Mouse (Mus musculus) heart, embryonic 10.5 days (tissue): ENCODE measurements around the gene Cgnl1. TPM values are rescaled to one million over a fixed set of nuclear protein-coding genes. Genes with fewer than 3 reads are reported as not detected.

Source experiments
- DNase-seq: peaks from one replicate; pipeline ENCODE4 v3.0.0-alpha.2; 2017; ENCODE audit warnings: low spot score
- H3K27ac ChIP-seq: fragments of 300-500 bp; sonication (generic); 2 replicates; pipeline ENCODE4 v1.5.1; 2016; ENCODE audit warnings: mild to moderate bottlenecking
- H3K27me3 ChIP-seq: fragments of 300-500 bp; sonication (generic); 2 replicates; pipeline ENCODE4 v1.6.1; 2016; ENCODE audit warnings: mild to moderate bottlenecking; ENCODE audit not compliant: poor library complexity, insufficient read depth, severe bottlenecking
- H3K36me3 ChIP-seq: fragments of 300-500 bp; sonication (generic); 2 replicates; pipeline ENCODE4 v1.6.1; 2016; ENCODE audit warnings: mild to moderate bottlenecking, moderate library complexity
- H3K4me1 ChIP-seq: fragments of 300-500 bp; sonication (generic); 2 replicates; pipeline ENCODE4 v1.6.1; 2016; ENCODE audit warnings: mild to moderate bottlenecking
- H3K4me3 ChIP-seq: fragments of 300-500 bp; sonication (generic); 2 replicates; pipeline ENCODE4 v1.5.1; 2016; ENCODE audit warnings: mild to moderate bottlenecking, moderate library complexity
- H3K9me3 ChIP-seq: fragments of 300-500 bp; sonication (generic); 2 replicates; pipeline ENCODE4 v1.6.1; 2016; ENCODE audit warnings: mild to moderate bottlenecking, moderate library complexity
- WGBS: fragments of 180-500 bp; shearing (Covaris S2); methylation state at CpG from one replicate; pipeline ENCODE4 v1.1.7; 2016; 5-methylcytosine and 5-hydroxymethylcytosine counted together
- polyA plus RNA-seq: library from polyadenylated mRNA; unstranded; fragments of >200 nt; fragmentation: Nextera tagmentation; extraction: Ambion mirVana; gene quantifications from 2 replicates; pipeline ENCODE4 v1.2.1, GENCODE M21; 2016

Gene Cgnl1
- polyA plus RNA-seq, 1 experiment from 2014 or later: 43.1 TPM

- 0 out of 2 replicates have a peak overlapping the region, but pooled peaks have one; percentile 22 for H3K4me3 ChIP-seq
- 11% methylated on average over 5 of the region's 5 CpGs for WGBS
- peak overlapping the region; percentile 81 for H3K27ac ChIP-seq
- peak; percentile 81 for DNase-seq
- no peaks in the 10 kb centered on the region for H3K9me3 ChIP-seq
- no peaks in the 10 kb centered on the region; the same call in 1 of the 2 replicates for H3K27me3 ChIP-seq
- H3K36me3 ChIP-seq: peaks cover 35% of the 10 kb centered on the region
- H3K4me1 ChIP-seq: peaks cover 59% of the 10 kb centered on the region
Observed at GRCm38 (mm10) chr9:71676988-71677688, 94.3 kb downstream of the Cgnl1 start.

- no peak for DNase-seq
- 41% methylated on average over 3 of the region's 3 CpGs for WGBS
- peaks cover 65% of the 10 kb centered on the region for H3K4me1 ChIP-seq
Observed at GRCm38 (mm10) chr9:71675799-71676414, 95.5 kb downstream of the Cgnl1 start.

GRCm38 (mm10) chr9:71675216-71675615, 96.2 kb downstream of the Cgnl1 start:
- H3K27ac ChIP-seq: peak overlapping the region; percentile 81
- no peaks in the 10 kb centered on the region for H3K9me3 ChIP-seq
- DNase-seq: no peak
- no peak overlapping the region for H3K4me3 ChIP-seq
- H3K4me1 ChIP-seq: peaks cover 72% of the 10 kb centered on the region
- WGBS: 97% methylated on average over 2 of the region's 2 CpGs
- no peaks in the 10 kb centered on the region; the same call in 1 of the 2 replicates for H3K27me3 ChIP-seq
- peaks cover 33% of the 10 kb centered on the region for H3K36me3 ChIP-seq

More at GRCm38 (mm10) chr9:71675799-71676414, 95.5 kb downstream of the Cgnl1 start:
- Histone ChIP-seq H3K9me3 (no peaks in the 10 kb centered on the region), H3K36me3 (peaks cover 33% of the 10 kb centered on the region), H3K4me3 (no peak overlapping the region), H3K27ac (peak overlapping the region; percentile 81), H3K27me3 (no peaks in the 10 kb centered on the region; the same call in 1 of the 2 replicates)

- H3K27ac ChIP-seq: peak overlapping the region; percentile 38; the same call in 1 of the 2 replicates
- H3K4me3 ChIP-seq: no peak overlapping the region
- WGBS: 17% methylated on average over 5 of the region's 5 CpGs
- no peaks in the 10 kb centered on the region for H3K9me3 ChIP-seq
- H3K36me3 ChIP-seq: peaks cover 30% of the 10 kb centered on the region
- no peaks in the 10 kb centered on the region; the same call in 1 of the 2 replicates for H3K27me3 ChIP-seq
- H3K4me1 ChIP-seq: peaks cover 74% of the 10 kb centered on the region
- DNase-seq: no peak
Observed at GRCm38 (mm10) chr9:71674476-71674875, 96.9 kb downstream of the Cgnl1 start.

- H3K9me3 ChIP-seq: no peaks in the 10 kb centered on the region
- no peak for DNase-seq
- no peak overlapping the region for H3K4me3 ChIP-seq
- peaks cover 16% of the 10 kb centered on the region for H3K36me3 ChIP-seq
- H3K27me3 ChIP-seq: no peaks in the 10 kb centered on the region
- 98% methylated on average over 4 of the region's 4 CpGs for WGBS
- no peak overlapping the region for H3K27ac ChIP-seq
- H3K4me1 ChIP-seq: peaks cover 69% of the 10 kb centered on the region
Observed at GRCm38 (mm10) chr9:71672495-71672894, 98.9 kb downstream of the Cgnl1 start.

GRCm38 (mm10) chr9:71670677-71671076, 100.7 kb downstream of the Cgnl1 start:
- WGBS: 27% methylated on average over 5 of the region's 5 CpGs
- DNase-seq: no peak
- Histone ChIP-seq H3K27ac (peak overlapping the region; percentile 65; the same call in 1 of the 2 replicates), H3K9me3 (no peaks in the 10 kb centered on the region), H3K36me3 (peaks cover 12% of the 10 kb centered on the region), H3K4me3 (no peak overlapping the region), H3K4me1 (peaks cover 69% of the 10 kb centered on the region), H3K27me3 (no peaks in the 10 kb centered on the region)

GRCm38 (mm10) chr9:71667616-71668015, 103.8 kb downstream of the Cgnl1 start:
- H3K36me3 ChIP-seq: peaks cover 12% of the 10 kb centered on the region
- H3K27me3 ChIP-seq: no peaks in the 10 kb centered on the region
- peak overlapping the region; percentile 80 for H3K27ac ChIP-seq
- no peak overlapping the region for H3K4me3 ChIP-seq
- DNase-seq: no peak
- no peaks in the 10 kb centered on the region for H3K9me3 ChIP-seq
- H3K4me1 ChIP-seq: peaks cover 80% of the 10 kb centered on the region
- 47% methylated on average over 5 of the region's 5 CpGs for WGBS

- H3K4me1 ChIP-seq: peaks cover 80% of the 10 kb centered on the region
- no peaks in the 10 kb centered on the region for H3K9me3 ChIP-seq
- H3K27ac ChIP-seq: peak overlapping the region; percentile 80; the same call in 1 of the 2 replicates
- H3K36me3 ChIP-seq: 0 out of 2 replicates have a peak, but pooled peaks cover 7% of the 10 kb centered on the region
- H3K27me3 ChIP-seq: no peaks in the 10 kb centered on the region
- peak; percentile 85 for DNase-seq
- H3K4me3 ChIP-seq: no peak overlapping the region
- 28% methylated on average over 6 of the region's 6 CpGs for WGBS
Observed at GRCm38 (mm10) chr9:71666432-71666831, 105.0 kb downstream of the Cgnl1 start.

- WGBS: 83% methylated on average over 3 of the region's 3 CpGs
- Histone ChIP-seq H3K27me3 (no peaks in the 10 kb centered on the region), H3K4me3 (no peak overlapping the region), H3K27ac (no peak overlapping the region; the same call in 1 of the 2 replicates), H3K9me3 (no peaks in the 10 kb centered on the region), H3K36me3 (peaks cover 7% of the 10 kb centered on the region; the same call in 1 of the 2 replicates), H3K4me1 (peaks cover 80% of the 10 kb centered on the region)
- no peak for DNase-seq
Observed at GRCm38 (mm10) chr9:71665493-71665892, 105.9 kb downstream of the Cgnl1 start.

GRCm38 (mm10) chr9:71664855-71665254, 106.5 kb downstream of the Cgnl1 start:
- Histone ChIP-seq H3K4me1 (peaks cover 80% of the 10 kb centered on the region), H3K27me3 (no peaks in the 10 kb centered on the region), H3K4me3 (no peak overlapping the region), H3K36me3 (peaks cover 7% of the 10 kb centered on the region; the same call in 1 of the 2 replicates), H3K27ac (peak overlapping the region; percentile 83; the same call in 1 of the 2 replicates), H3K9me3 (no peaks in the 10 kb centered on the region)
- no peak for DNase-seq
- 93% methylated on average over 3 of the region's 3 CpGs for whole genome bisulfite sequencing

- peak; percentile 87 for DNase-seq
- 42% methylated on average over 11 of the region's 11 CpGs for WGBS
- H3K36me3 ChIP-seq: peaks cover 9% of the 10 kb centered on the region; the same call in 1 of the 2 replicates
- H3K9me3 ChIP-seq: no peaks in the 10 kb centered on the region
- peak overlapping the region; percentile 83 for H3K27ac ChIP-seq
- H3K4me3 ChIP-seq: no peak overlapping the region
- peaks cover 81% of the 10 kb centered on the region for H3K4me1 ChIP-seq
- no peaks in the 10 kb centered on the region for H3K27me3 ChIP-seq
Observed at GRCm38 (mm10) chr9:71663421-71664217, 107.8 kb downstream of the Cgnl1 start.

- 20% methylated on average over 9 of the region's 9 CpGs for WGBS
- peaks cover 56% of the 10 kb centered on the region for H3K4me1 ChIP-seq
Observed at GRCm38 (mm10) chr9:71660540-71660939, 110.9 kb downstream of the Cgnl1 start.

More at GRCm38 (mm10) chr9:71660540-71660939, 110.9 kb downstream of the Cgnl1 start:
- no peak overlapping the region for H3K4me3 ChIP-seq
- H3K9me3 ChIP-seq: peaks cover 4% of the 10 kb centered on the region; the same call in 1 of the 2 replicates
- DNase-seq: peak; percentile 88
- H3K27me3 ChIP-seq: no peaks in the 10 kb centered on the region
- H3K27ac ChIP-seq: peak overlapping the region; percentile 83
- peaks cover 34% of the 10 kb centered on the region for H3K36me3 ChIP-seq
